Mouse (Mus musculus) bone marrow macrophage, adult 2 months (primary cell): ENCODE data around the gene Pdzd2.

Experiments
- CTCF ChIP-seq: IDR thresholded peaks from 2 replicates; pipeline ENCODE4 v1.5.1; 2012; ENCODE audit warnings: low read depth, mild to moderate bottlenecking, low read length, moderate library complexity
- POLR2A ChIP-seq: IDR thresholded peaks from 2 replicates; pipeline ENCODE4 v1.6.1; 2012; ENCODE audit warnings: mild to moderate bottlenecking, low read depth, low read length, borderline replicate concordance

- TF ChIP-seq CTCF (no peak), POLR2A (no peak)
These were observed 39.4 kb downstream of the Pdzd2 start for GRCm38 (mm10) chr15:12700367-12700766.
